Mouse (Mus musculus) kidney, adult 8-10 months (tissue): ENCODE results near the gene Sh3bgrl2.
A peak's percentile ranks its signal among the peaks of the same experiment; 100 is the strongest.

Source experiments
- DNase-seq, 2 experiments: peaks; one replicate each; pipeline ENCODE4 v3.0.0; 2022

Sh3bgrl2 gene

GRCm38 (mm10) chr9:83635997-83636396, 87.9 kb downstream of the Sh3bgrl2 start:
- DNase-seq = no peak

GRCm38 (mm10) chr9:83643139-83643538, 95.0 kb downstream of the Sh3bgrl2 start:
- peak in 1 of 2 experiments; percentile 12 for DNase-seq

- DNase-seq = no peak
These were observed 95.7 kb downstream of the Sh3bgrl2 start for GRCm38 (mm10) chr9:83643833-83644232.

GRCm38 (mm10) chr9:83646215-83646614, 98.1 kb downstream of the Sh3bgrl2 start:
- DNase-seq = no peak

- DNase-seq = no peak
These were observed 98.6 kb downstream of the Sh3bgrl2 start for GRCm38 (mm10) chr9:83646691-83647090.

- no peak for DNase-seq
These were observed 100.0 kb downstream of the Sh3bgrl2 start for GRCm38 (mm10) chr9:83647919-83648705.

GRCm38 (mm10) chr9:83648733-83649132, 100.6 kb downstream of the Sh3bgrl2 start:
- DNase-seq = no peak

- DNase-seq = no peak
These were observed 103.9 kb downstream of the Sh3bgrl2 start for GRCm38 (mm10) chr9:83652015-83652414.

- DNase-seq = peak in 1 of 2 experiments; percentile 8
These were observed 104.6 kb downstream of the Sh3bgrl2 start for GRCm38 (mm10) chr9:83652590-83653172.

- DNase-seq = no peak
These were observed 106.5 kb downstream of the Sh3bgrl2 start for GRCm38 (mm10) chr9:83654601-83655000.

GRCm38 (mm10) chr9:83656960-83657651, 109.0 kb downstream of the Sh3bgrl2 start:
- DNase-seq = no peak

- DNase-seq = no peak
These were observed 109.5 kb downstream of the Sh3bgrl2 start for GRCm38 (mm10) chr9:83657652-83658002.

GRCm38 (mm10) chr9:83659081-83659480, 111.0 kb downstream of the Sh3bgrl2 start:
- DNase-seq = no peak

GRCm38 (mm10) chr9:83661811-83662210, 113.7 kb downstream of the Sh3bgrl2 start:
- DNase-seq = no peak

- DNase-seq = no peak
These were observed 116.1 kb downstream of the Sh3bgrl2 start for GRCm38 (mm10) chr9:83663981-83664897.

GRCm38 (mm10) chr9:83664951-83665350, 116.8 kb downstream of the Sh3bgrl2 start:
- no peak for DNase-seq

GRCm38 (mm10) chr9:83667031-83667430, 118.9 kb downstream of the Sh3bgrl2 start:
- DNase-seq = no peak

- DNase-seq = peak in 1 of 2 experiments; percentile 4
These were observed 131.5 kb downstream of the Sh3bgrl2 start for GRCm38 (mm10) chr9:83679626-83680025.

GRCm38 (mm10) chr9:83681661-83682655, 133.8 kb downstream of the Sh3bgrl2 start:
- DNase-seq = no peak

- no peak for DNase-seq
These were observed 138.5 kb downstream of the Sh3bgrl2 start for GRCm38 (mm10) chr9:83686511-83687100.

- DNase-seq = no peak
These were observed 139.8 kb downstream of the Sh3bgrl2 start for GRCm38 (mm10) chr9:83687904-83688303.
